Comparison of ENCODE assay signal across 9 mouse cellular contexts in the genomic region with DNA sequence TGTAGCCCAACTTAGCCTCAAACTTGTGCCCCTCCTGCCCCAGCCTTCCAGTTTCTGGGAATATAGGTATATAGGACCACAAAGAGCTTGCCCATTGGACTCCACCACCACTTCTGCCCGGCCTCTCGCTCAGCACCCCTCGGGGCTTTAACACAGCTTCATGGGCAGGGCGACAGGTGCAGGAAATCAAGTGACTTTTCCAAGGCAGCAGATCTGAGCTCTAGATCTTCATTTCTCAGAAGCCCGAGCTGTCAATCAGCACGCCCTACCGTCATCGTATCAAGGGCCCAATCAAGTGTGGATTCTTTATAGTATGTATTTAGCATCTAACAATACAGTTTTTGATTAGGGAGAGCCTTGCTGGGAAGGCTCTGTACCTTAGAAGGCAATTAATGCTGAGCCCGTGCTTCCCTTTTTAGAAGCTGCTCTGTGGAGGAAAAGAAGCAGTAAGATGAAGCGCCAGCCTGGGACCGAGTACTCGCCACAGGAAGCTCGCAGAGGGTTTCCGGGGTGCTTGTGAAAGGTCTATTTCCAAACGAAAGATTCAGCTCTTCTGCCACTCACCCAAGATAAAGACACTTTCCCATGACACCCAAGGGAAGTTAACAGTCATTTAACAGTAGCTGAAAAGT. TPM values are rescaled to one million over a fixed set of nuclear protein-coding genes. Genes with fewer than 3 reads are reported as not detected.
DNase-seq lines count a peak whose midpoint lies in the region; ATAC-seq lines count a peak whose summit lies in the region.
"Had no signal": no experiment of that assay in that cellular context is flagged by ENCODE, and none has a peak within 500 bp of the region (broad histone marks: within the 10 kb centered on the region; RNA-seq: fewer than 3 reads in every experiment).

No protein-coding gene starts in this region.

- intact Hi-C loops in left cerebral cortex, postnatal 10 days (cut with DNase I), result no loop called here

- no peak for DNase-seq in frontal cortex, postnatal 36 days (ENCODE audit: low spot score in 2 of 2)
- DNase-seq in right cerebral cortex, adult 18-20 months, result peak; percentile 8
- no peak for DNase-seq in right cerebral cortex, postnatal 14 days
- peak; percentile 8 to 28 for DNase-seq in left cerebral cortex, postnatal 10 days (ENCODE audit: extremely low spot score in 1 of 2, low spot score in 2 of 2)
- peak; percentile 62 for DNase-seq in thymus, postnatal 25 days
- no peak for DNase-seq in MN1 (ENCODE audit: low spot score)
- DNase-seq in kidney, postnatal 25 days, result no peak
- DNase-seq: kidney, postnatal 10 days had no signal

- peak; percentile 58 for ATAC-seq in frontal cortex, adult (ENCODE audit: low TSS enrichment)

RNA-seq across cellular contexts. Expression of a gene that starts 56.9 kb away (rescaled TPM):
- 10 to 100 TPM; 19.6 to 20.5 TPM for total RNA-seq in left cerebral cortex, postnatal 10 days (2021)

Comparison
In these comparisons a context has a peak if more than half of its experiments do, and no peak if none do; other contexts are left out.
1. DNase-seq: peak in right cerebral cortex, adult 18-20 months (single experiment), left cerebral cortex, postnatal 10 days (2 of 2) and thymus, postnatal 25 days (single experiment); none in frontal cortex, postnatal 36 days (0 of 2), right cerebral cortex, postnatal 14 days (single experiment), MN1 (single experiment) and kidney, postnatal 25 days (0 of 2).